Mouse (Mus musculus) inflammation-experienced regulatory T-cells, adult 6 months (primary cell): Measurements from ENCODE around the gene Vtcn1. TPM values are rescaled to one million over a fixed set of nuclear protein-coding genes. Genes with fewer than 3 reads are reported as not detected.

Source experiments
- ATAC-seq: one replicate; pipeline ENCODE4 v1.8.0; 2017
- polyA plus RNA-seq, 3 experiments: library from polyadenylated mRNA; unstranded; fragments of 100-300 nt; shearing (Covaris generic); gene quantifications; one replicate each; pipeline ENCODE4 v1.2.1; 2017

Vtcn1 gene
- polyA plus RNA-seq, 3 experiments from 2014 or later = not detected

DNA sequence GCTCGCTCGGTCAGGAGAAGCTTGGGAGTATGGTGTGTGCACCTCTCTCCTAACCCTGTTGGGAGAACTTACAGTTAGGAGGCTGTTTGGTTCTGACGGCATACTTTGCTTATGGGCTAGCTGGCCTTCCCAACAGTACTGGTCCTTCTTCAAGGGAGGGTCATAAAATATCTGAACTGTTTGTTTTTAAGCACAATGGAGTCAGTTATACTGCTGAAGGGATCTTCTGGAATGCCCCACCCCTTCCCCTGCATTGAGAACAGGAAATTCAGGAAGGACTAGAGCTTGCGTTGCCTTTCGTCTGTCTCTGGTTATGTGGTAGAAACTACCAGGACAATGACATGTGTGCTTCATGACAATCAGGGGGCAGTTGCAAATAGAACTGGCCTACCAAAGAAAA is 31.9 kb downstream of the Vtcn1 start:
- ATAC-seq = no peak

GRCm38 (mm10) chr3:100858334-100859002 is 33.2 kb downstream of the Vtcn1 start:
- no peak for ATAC-seq

GRCm38 (mm10) chr3:100861307-100862303 is 36.3 kb downstream of the Vtcn1 start:
- no peak for ATAC-seq

GRCm38 (mm10) chr3:100866946-100867345 is 41.7 kb downstream of the Vtcn1 start:
- ATAC-seq = no peak

DNA sequence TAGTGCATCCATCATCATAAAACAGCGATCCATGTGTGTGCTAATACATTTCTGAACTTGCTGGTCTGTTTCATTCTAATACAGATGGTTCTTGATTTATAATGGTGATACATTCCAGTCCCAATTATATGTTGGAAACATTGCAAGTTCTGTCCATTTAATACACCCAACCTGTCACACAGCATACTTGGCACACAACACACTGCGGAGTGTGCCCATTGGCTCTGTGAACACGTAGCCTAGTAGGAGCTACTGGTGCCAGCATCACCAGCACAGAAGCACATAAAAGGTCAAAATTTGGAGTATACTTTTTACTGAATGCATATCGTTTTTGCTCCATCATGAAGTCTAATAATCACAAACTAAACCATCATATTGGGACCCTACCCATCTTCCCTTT is 51.8 kb downstream of the Vtcn1 start:
- no peak for ATAC-seq

DNA sequence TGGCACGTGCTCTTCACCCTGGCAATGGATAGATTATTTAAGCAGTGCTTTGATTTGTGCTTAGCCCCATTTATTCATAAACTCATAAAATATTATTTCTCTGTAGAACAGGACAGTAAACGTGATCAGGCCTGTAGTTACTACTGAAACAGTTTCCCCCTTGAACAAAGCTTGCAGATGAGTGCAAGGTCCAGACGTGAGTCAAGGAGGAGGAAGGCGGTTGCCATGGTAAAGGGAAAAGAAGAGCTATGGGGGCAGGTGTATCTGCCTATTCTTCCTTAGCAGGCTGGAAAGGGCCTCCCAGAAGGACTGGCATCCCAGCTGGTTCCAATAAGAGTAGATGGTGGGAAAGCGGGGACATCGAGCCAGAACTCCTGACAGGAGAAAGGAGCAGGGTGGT is 56.1 kb downstream of the Vtcn1 start:
- no peak for ATAC-seq

DNA sequence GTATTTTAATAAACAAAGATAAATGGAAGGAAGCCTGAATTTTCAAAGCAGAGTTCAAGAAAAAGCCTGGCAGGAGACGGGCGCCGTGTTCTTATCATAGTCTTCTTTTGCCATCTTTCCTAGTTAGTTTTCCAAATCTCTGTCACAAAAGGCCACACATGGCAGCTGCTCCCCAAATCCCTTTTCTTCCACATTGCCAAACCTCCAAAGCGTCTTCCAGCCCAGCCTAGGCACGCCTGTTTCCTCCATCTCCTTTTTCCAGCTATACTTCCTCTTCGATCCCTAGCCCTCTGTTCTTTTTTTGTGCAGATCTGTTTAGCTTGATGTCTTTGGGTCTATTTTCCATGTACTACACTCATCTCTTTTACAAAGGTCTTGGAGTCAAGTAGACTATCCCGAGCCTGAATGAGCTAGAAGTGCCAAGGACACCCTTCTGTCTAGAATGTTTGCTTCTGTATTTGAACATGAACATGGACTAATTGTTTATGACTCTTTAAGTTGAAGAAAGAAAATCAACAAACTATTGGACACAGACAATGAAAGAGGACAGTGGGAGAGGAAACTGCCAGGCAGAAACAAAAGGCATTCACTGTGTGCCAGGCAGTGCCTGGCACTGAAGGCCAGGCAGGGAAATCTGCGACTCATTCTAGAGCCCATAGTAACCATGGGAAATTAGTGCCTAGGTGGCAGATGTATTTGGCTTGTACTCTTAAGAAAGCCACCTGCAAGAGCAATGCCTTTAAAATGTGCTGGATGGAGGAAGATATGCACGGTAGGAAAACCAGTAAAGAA is 56.8 kb downstream of the Vtcn1 start:
- no peak for ATAC-seq

DNA sequence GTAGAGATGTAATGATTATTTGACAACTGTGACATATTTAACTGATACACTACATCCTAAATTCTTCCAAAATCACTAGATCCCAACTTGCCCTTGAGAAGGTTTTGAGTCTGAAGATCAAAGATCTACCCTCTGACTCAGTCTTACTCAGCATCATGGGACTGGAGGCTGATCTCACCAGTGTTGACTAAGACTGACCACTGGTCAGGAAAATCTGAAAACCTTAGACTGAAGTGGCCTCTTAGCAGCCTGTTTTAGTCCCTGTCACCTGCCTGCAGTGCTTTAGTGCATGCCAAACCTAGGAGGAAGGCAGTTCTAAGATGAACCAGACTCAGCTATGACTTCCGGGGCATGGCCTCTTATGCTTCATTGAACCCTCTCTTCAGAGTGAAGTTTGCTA is 64.0 kb downstream of the Vtcn1 start:
- no peak for ATAC-seq

DNA sequence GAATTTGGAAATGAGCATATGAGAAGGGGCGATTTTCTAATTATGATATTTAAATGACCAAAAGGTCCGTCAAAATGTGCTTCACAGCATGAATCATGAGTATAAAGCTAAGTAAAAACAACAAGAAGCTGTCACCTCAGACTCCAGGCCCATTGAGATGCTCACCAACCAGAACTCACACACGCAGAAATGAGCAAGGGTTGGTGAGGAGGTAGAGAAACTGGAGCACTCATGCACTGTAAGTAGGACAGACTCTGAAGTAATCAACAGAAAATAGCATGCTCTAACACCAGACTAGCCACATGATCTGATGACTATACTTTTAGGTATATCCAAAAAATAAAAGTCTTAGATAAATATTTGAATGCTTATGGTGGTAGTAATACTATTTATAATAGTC is 65.1 kb downstream of the Vtcn1 start:
- ATAC-seq = no peak

DNA sequence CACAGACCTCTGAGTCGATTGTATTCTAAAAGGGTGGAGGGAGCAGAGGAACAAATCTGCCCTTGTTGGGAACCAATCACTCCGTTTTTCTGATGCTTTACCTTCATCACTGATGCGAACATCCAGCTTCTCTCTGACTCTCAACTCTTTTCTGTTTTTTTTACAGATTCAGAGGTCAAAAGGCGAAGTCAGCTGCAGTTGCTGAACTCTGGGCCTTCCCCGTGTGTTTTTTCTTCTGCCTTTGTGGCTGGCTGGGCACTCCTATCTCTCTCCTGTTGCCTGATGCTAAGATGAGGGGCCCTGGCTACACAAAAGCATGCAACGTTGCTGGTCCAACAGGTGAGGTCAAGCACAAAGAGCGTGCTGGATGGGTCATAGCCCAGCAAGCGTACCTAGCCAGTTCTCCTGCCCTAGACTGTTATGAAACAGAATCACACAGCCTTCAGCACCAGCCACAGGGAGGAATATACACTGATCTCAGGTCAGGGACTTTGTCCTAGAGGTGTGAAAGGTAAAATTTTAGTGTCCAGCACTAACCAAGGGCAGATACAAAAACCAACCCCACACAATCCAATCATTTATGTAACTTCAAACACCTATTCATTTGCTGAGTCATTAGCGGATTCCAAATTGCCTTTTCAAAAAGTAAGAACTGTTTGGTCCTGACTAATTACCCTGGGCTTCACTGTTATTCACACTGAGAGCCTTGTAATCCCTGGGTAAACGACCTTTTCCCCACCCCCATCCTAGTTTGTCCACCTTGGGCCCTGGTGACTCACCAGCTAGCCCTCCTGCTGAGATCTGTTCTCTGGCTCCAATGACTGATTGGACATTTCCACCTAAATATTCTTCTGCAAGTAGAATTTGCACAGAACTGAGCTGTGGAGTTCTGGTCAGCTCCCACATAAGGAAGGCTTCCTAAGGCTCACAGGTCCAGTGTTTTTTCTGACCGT is 67.4 kb downstream of the Vtcn1 start:
- ATAC-seq = no peak

GRCm38 (mm10) chr3:100895500-100895899 is 70.2 kb downstream of the Vtcn1 start:
- no peak for ATAC-seq

- no peak for ATAC-seq
These were observed 80.9 kb downstream of the Vtcn1 start for GRCm38 (mm10) chr3:100906128-100906527.

- ATAC-seq = no peak
These were observed 81.7 kb downstream of the Vtcn1 start for GRCm38 (mm10) chr3:100906916-100907315.

DNA sequence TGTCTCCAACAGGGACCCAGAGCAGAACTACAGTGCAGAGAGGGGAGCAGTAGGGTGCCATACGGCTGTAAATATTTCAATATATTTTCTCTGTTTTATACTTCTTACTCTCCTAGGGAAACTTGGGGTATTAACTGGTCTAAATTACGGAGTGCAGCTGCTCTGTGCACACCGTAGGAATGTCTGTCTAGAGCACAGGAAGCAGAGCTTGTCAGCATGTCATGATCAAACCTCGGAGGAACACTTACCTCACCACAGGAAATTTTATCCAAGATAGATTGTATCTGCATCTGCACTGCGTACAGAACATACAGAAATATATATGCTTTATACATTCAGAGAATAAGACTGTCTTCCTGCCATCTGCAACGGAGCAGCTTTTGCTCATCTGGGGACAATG is 83.3 kb downstream of the Vtcn1 start:
- no peak for ATAC-seq

GRCm38 (mm10) chr3:100910621-100911020 is 85.4 kb downstream of the Vtcn1 start:
- ATAC-seq = no peak

DNA sequence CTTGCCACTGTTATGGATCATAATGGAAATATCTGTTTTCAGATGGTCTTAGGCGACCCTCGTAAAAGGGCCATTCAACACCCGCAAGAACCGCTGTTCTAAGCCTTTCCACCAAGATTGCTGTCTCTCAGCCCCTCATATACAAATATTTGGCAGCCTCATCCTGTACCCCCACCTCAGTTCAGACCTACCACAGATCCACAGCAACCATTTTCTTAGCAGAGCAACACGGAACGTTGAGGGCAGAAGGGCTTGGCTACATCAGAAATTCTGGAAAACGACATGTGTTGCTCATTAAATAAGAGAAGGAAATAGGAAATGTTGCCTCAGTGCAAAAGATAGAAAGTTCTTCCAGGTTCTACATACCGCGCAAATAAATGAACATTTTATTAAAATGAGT is 85.8 kb downstream of the Vtcn1 start:
- no peak for ATAC-seq

- no peak for ATAC-seq
These were observed 86.4 kb downstream of the Vtcn1 start for GRCm38 (mm10) chr3:100911498-100912213.

DNA sequence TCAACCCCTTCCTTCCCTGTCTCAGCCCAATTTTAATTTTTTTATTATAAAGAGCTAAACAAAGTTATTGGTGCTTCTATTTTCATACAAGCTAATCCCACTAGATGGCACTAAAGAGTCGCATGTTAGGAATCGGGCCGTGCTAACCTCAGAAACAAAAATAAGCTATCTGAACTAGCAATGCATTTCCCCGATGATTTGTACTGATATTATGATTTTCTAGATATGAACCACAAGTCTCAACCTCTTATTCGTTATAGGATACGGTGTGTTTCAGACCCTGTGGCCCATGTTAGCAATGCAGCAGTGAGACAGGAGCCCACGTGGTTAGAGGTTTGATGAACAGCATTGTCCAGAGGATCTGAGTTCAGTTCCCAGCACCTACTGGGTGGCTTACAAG is 91.6 kb downstream of the Vtcn1 start:
- peak; percentile 58 for ATAC-seq

DNA sequence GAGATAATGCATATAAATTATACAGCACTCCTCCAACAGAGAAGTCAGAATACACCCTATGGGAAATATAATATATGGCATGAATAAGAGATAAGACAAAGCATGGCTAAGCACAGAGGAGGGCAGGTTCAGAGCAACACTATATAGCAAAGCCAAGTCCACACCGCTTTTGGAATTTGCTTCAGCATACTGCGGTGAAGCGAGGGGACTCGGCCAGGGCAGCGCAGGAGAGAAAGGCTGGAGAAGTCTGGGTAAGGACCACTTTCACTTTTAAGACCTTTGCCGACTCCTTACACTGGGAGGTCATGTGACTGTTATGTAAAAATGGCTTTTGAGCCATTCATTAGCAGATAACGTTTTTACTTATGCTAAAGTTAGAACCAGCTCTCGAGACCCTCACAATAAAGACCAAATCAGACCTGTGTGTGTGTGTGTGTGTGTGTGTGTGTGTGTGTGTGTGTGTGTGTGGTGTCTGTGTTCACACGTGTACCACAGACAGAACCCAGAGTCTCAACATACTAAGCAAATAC is 95.4 kb downstream of the Vtcn1 start:
- ATAC-seq = no peak

GRCm38 (mm10) chr3:100921825-100922505 is 96.7 kb downstream of the Vtcn1 start, which contains the start of gene Trim45:
TSS of gene Trim45 (plus strand) at chr3:100922202.
- ATAC-seq = peak; percentile 94
